Mouse (Mus musculus): ENCODE results near the gene Specc1.

The Specc1 gene

GRCm38 (mm10) chr11:62240631-62241261 is 284.2 kb downstream of the Specc1 start:
- TF ChIP-seq GATA4 (IDR thresholded peaks at IDR 0.05; ENCODE audit: insufficient replicate concordance, low read length) = no peak

- no peak for TF ChIP-seq GATA4 (IDR thresholded peaks at IDR 0.05; ENCODE audit: insufficient replicate concordance, low read length)
Measured at GRCm38 (mm10) chr11:62243871-62244270, 287.3 kb downstream of the Specc1 start.

GRCm38 (mm10) chr11:62244471-62244870 is 287.9 kb downstream of the Specc1 start:
- no peak for TF ChIP-seq GATA4 (IDR thresholded peaks at IDR 0.05; ENCODE audit: insufficient replicate concordance, low read length)

GRCm38 (mm10) chr11:62247759-62248400 is 291.3 kb downstream of the Specc1 start:
- no peak for TF ChIP-seq GATA4 (IDR thresholded peaks at IDR 0.05; ENCODE audit: insufficient replicate concordance, low read length)

- TF ChIP-seq GATA4 (IDR thresholded peaks at IDR 0.05; ENCODE audit: insufficient replicate concordance, low read length) = no peak
Measured at GRCm38 (mm10) chr11:62248401-62249244, 292.1 kb downstream of the Specc1 start, which contains the start of gene Adora2b. Gene Adora2b, plus strand, starts transcription at chr11:62248984.

GRCm38 (mm10) chr11:62249266-62250037 is 292.9 kb downstream of the Specc1 start:
- TF ChIP-seq GATA4 (IDR thresholded peaks at IDR 0.05; ENCODE audit: insufficient replicate concordance, low read length) = no peak

GRCm38 (mm10) chr11:62251047-62251446 is 294.5 kb downstream of the Specc1 start:
- no peak for TF ChIP-seq GATA4 (IDR thresholded peaks at IDR 0.05; ENCODE audit: insufficient replicate concordance, low read length)

GRCm38 (mm10) chr11:62253380-62253779 is 296.8 kb downstream of the Specc1 start:
- TF ChIP-seq GATA4 (IDR thresholded peaks at IDR 0.05; ENCODE audit: insufficient replicate concordance, low read length) = no peak

GRCm38 (mm10) chr11:62259214-62259613 is 302.7 kb downstream of the Specc1 start:
- no peak for TF ChIP-seq GATA4 (IDR thresholded peaks at IDR 0.05; ENCODE audit: insufficient replicate concordance, low read length)

GRCm38 (mm10) chr11:62263599-62263998 is 307.0 kb downstream of the Specc1 start:
- TF ChIP-seq GATA4 (IDR thresholded peaks at IDR 0.05; ENCODE audit: insufficient replicate concordance, low read length) = no peak

- no peak for TF ChIP-seq GATA4 (IDR thresholded peaks at IDR 0.05; ENCODE audit: insufficient replicate concordance, low read length)
Measured at GRCm38 (mm10) chr11:62264018-62264417, 307.5 kb downstream of the Specc1 start.

GRCm38 (mm10) chr11:62265642-62266041 is 309.1 kb downstream of the Specc1 start:
- TF ChIP-seq GATA4 (IDR thresholded peaks at IDR 0.05; ENCODE audit: insufficient replicate concordance, low read length) = no peak

GRCm38 (mm10) chr11:62266466-62267214 is 310.1 kb downstream of the Specc1 start:
- TF ChIP-seq GATA4 (IDR thresholded peaks at IDR 0.05; ENCODE audit: insufficient replicate concordance, low read length) = no peak

GRCm38 (mm10) chr11:62268381-62268780 is 311.8 kb downstream of the Specc1 start:
- TF ChIP-seq GATA4 (IDR thresholded peaks at IDR 0.05; ENCODE audit: insufficient replicate concordance, low read length) = no peak

All from liver, adult (tissue).